Mouse (Mus musculus) mouse trophoblast stem cell (cell line): Measurements from ENCODE around the gene Tlr6.

Source experiments
- in situ Hi-C, 2 experiments: fragments of 300-500 bp; cut with MseI, MboI; formaldehyde crosslinking; loops; 2 replicates in 1 of 2; 3 replicates in 1 of 2; pipeline ENCODE4 v1.15.1; 2025

Tlr6 gene

GRCm38 (mm10) chr5:64959843-64960230, at the start of gene Tlr6:
TSS of gene Tlr6 (minus strand) at chr5:64960097.
- in situ Hi-C loops: loop anchor here (10.0 kb wide), 1 partner anchor 75 kb away; no protein-coding TSS in a partner anchor

GRCm38 (mm10) chr5:65006011-65006491, 46.2 kb upstream of the Tlr6 start:
- in situ Hi-C loops: loop anchor here (10.0 kb wide), 2 partner anchors 219 to 239 kb away; no protein-coding TSS in a partner anchor

- in situ Hi-C loops: loop anchor here (10.0 kb wide), 2 partner anchors 220 to 240 kb away; no protein-coding TSS in a partner anchor
Observed at GRCm38 (mm10) chr5:65005251-65005650, 45.4 kb upstream of the Tlr6 start.

GRCm38 (mm10) chr5:65003946-65004535, 44.1 kb upstream of the Tlr6 start:
- in situ Hi-C loops: loop anchor here (10.0 kb wide), 2 partner anchors 221 to 241 kb away; no protein-coding TSS in a partner anchor

- in situ Hi-C loops: loop anchor here (10.0 kb wide), 2 partner anchors 222 to 242 kb away; no protein-coding TSS in a partner anchor
Observed at GRCm38 (mm10) chr5:65002940-65003824, 43.3 kb upstream of the Tlr6 start.

- in situ Hi-C loops: no loop called here
Observed at GRCm38 (mm10) chr5:64995408-64995807, 35.5 kb upstream of the Tlr6 start.

- in situ Hi-C loops: no loop called here
Observed at GRCm38 (mm10) chr5:64992540-64992939, 32.6 kb upstream of the Tlr6 start.

GRCm38 (mm10) chr5:64989940-64990339, 30.0 kb upstream of the Tlr6 start:
- in situ Hi-C loops: no loop called here

- in situ Hi-C loops: no loop called here
Observed at GRCm38 (mm10) chr5:64985971-64986370, 26.1 kb upstream of the Tlr6 start.

- in situ Hi-C loops: no loop called here
Observed at GRCm38 (mm10) chr5:64977128-64977527, 17.2 kb upstream of the Tlr6 start.

- in situ Hi-C loops: no loop called here
Observed at GRCm38 (mm10) chr5:64975121-64975520, 15.2 kb upstream of the Tlr6 start.

- in situ Hi-C loops: no loop called here
Observed at GRCm38 (mm10) chr5:64969861-64970771, 10.2 kb upstream of the Tlr6 start, which contains the start of gene Fam114a1. TSS of gene Fam114a1 (plus strand) at chr5:64970071.

GRCm38 (mm10) chr5:64968961-64969860, 9.3 kb upstream of the Tlr6 start:
- in situ Hi-C loops: no loop called here

- in situ Hi-C loops: no loop called here
Observed at GRCm38 (mm10) chr5:64963735-64964134, 3.8 kb upstream of the Tlr6 start.

GRCm38 (mm10) chr5:64963271-64963670, 3.4 kb upstream of the Tlr6 start:
- in situ Hi-C loops: no loop called here

- in situ Hi-C loops: no loop called here
Observed at GRCm38 (mm10) chr5:64960857-64961391, 1.0 kb upstream of the Tlr6 start.

GRCm38 (mm10) chr5:64958991-64959842, 680 bp downstream of the Tlr6 start:
- in situ Hi-C loops: loop anchor here (10.0 kb wide), 1 partner anchor 74 kb away; no protein-coding TSS in a partner anchor

- in situ Hi-C loops: loop anchor here (10.0 kb wide), 1 partner anchor 70 kb away; no protein-coding TSS in a partner anchor
Observed at GRCm38 (mm10) chr5:64954931-64955330, 5.0 kb downstream of the Tlr6 start.

GRCm38 (mm10) chr5:64951486-64951885, 8.4 kb downstream of the Tlr6 start:
- in situ Hi-C loops: loop anchor here (10.0 kb wide), 1 partner anchor 67 kb away; no protein-coding TSS in a partner anchor
